Mouse (Mus musculus): ENCODE measurements around the gene Zfp940.

DNA sequence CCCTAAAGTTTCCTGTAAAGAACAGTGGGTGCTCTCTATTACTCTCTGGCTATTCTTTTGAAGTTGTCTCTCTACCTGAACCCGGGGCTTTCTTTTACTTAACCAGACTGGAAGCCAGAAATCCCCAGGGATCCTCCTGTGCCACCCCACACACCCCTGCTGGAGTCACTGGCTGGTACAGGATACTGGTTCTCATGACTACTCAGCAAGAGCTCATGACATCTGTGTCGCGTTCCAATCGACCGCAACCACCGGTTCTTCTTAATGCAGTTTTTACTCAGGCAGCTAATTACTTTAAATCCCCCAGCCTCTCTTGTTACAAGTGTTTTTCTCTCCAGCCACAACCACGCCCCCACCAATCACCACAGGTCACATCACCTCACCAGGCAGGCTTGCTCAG is 26.6 kb upstream of the Zfp940 start:
- TF ChIP-seq CTCF (conservative IDR thresholded peaks at IDR 0.05; ENCODE audit: low read length), result no peak
- no peak for TF ChIP-seq POU5F1 (IDR thresholded peaks at IDR 0.05; ENCODE audit: borderline replicate concordance, low read length)
- TF ChIP-seq NANOG (IDR thresholded peaks at IDR 0.05; ENCODE audit: borderline replicate concordance, low read length), result no peak
